Mouse (Mus musculus) frontal cortex, postnatal 14 days (tissue): ENCODE measurements around the gene Tnnt3.

Experiments
- DNase-seq, 2 experiments: peaks; one replicate each; pipeline ENCODE4 v3.0.0; 2022; ENCODE audit warnings: low spot score in 2 of 2

Gene Tnnt3

DNA sequence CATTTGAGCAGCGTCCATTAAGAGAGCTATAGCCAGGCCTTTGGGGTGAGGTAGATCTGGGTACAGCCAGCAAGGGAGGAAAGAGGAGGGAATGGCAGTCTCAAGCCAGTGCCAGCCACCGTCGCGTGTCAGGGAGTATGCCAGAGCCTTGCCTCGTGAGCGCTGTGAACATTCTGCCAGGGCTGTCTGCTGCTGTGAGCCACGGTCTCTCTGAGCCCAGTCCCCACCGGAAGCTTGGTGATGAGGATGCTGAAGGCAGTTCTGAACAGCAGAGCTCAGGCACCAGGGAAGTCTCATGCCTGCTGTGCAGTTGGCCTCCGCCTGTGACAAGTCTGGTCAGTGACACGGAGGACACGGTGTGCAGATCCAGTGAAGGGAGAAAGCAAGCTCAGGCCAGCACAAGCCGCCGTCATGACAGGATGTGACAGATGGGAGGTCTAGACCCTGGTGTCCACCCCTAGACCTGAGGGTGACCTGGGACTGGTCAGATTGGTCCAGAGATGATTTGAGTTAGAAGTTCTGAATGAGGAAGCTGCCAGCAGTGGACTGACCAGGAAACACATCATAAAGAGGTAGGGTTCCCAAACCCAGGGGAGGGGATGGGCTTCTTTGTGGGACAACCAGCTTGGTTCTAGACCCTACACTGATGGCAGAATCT, 21.7 kb upstream of the Tnnt3 start:
- no peak for DNase-seq

GRCm38 (mm10) chr7:142478001-142478400, 20.6 kb upstream of the Tnnt3 start:
- no peak for DNase-seq

GRCm38 (mm10) chr7:142478574-142478973, 20.1 kb upstream of the Tnnt3 start:
- DNase-seq = no peak

DNA sequence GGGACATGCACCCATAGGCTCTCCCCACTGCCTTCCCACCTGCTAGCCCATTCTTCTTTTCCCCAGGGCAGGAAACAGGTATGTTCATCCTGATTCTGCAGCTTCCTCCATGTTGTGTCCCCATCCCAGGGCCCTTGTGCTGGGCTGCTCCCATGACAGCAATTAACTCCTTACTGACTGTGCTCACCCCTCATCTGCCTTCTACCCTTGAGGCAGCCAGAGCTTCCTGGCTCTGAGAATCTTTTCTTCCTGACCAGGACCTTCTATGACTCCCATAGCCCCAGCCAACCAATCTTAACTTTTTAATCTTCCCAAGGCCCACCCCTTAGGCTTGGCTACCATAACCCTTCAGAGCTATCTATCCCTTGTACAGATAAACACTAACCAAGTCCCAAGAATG, 19.3 kb upstream of the Tnnt3 start:
- no peak for DNase-seq

DNA sequence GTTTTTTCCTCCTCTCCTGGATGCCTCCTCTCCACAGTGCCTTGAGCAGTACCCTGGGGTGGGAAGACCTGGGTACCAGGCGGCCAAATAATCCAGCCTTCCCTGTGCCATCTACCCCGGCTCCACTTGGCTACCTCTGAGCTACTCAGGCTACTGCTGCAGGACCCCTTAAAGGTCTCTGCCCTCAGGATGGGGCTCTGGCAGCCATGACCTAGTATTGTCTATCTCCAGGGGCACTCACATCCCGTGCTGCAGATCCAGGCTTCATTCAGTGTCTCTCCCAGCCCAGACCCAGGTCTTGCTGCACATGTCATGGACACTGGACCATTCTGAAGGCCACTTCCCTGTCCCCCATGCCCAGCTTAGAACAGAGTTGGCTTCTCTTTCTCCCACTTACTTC, 18.8 kb upstream of the Tnnt3 start:
- no peak for DNase-seq

GRCm38 (mm10) chr7:142480661-142481060, 18.0 kb upstream of the Tnnt3 start:
- DNase-seq = no peak

- DNase-seq = no peak
Observed at GRCm38 (mm10) chr7:142481186-142481567, 17.5 kb upstream of the Tnnt3 start.

DNA sequence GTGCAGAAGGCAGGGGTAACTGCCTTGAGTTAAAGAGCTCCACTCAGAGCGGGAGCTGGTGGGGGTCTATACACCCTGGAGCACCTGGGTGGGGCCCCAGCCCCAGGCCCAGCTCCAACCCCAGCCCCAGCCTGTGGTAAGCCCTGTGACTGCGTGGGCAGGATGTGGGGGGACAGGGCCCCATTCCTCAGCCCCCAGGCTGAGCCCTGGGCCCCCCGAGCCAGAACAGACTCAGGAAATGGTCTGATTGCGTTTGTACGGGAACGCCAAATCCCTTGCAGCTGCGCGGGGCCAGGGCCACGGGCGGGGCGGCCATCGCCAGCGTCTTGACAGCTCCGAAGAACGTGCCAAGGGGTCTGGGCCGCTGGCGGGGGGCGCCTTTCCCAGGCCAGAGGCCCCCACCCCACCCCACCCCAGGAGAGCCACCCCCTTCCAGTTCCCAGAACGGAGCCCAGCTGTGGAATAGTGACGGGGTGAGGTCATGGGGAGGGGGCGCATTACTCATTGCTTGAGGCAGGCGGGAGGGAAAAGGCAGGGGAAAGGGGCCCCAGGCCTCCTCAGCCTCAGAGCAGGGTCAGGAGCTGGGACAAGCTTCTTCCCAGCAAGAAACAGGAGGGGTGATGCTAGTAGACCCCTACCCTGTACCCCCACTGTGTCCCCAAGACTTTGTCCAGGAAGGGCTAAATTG, 16.9 kb upstream of the Tnnt3 start:
- DNase-seq = no peak

DNA sequence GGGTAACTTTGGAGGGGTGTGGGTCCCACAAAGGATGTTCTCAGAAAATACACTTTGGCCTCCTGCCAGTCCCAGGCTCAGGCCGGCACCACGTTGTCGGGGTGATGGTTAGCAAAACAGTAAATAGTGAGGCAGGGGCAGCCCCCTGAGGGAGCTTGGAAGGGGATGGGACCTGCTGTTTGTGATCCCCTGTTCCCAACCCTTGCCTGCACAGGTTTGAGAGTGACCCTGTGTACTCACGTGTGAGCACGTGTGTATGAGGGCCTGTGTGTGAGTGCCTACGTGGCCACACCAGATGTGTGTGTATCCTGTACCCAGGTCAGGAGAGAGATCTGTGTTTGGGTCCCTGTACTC, 16.4 kb upstream of the Tnnt3 start:
- no peak for DNase-seq

GRCm38 (mm10) chr7:142483136-142483535, 15.5 kb upstream of the Tnnt3 start:
- DNase-seq = no peak

- DNase-seq = no peak
Observed at GRCm38 (mm10) chr7:142484780-142485179, 13.9 kb upstream of the Tnnt3 start.

DNA sequence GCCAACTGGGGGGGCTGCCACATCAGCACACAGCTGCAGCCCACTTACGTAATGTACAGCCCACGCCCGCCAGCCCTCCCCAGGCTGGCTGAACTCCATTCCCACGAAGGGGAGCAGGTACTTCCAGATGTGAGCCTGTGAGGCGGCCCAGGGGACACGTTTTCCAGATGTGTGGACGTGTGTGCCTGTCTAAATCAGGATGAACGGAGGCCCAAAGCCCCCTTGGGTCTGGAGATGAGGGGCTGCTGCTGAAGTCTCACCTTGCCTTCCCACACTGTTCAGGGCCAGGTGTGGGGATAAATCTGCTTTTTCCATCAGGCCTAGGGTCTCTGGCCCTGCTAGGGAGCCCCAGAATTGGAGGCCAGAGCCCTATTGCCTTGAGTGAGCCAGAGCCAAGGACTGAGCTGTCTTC, 11.9 kb upstream of the Tnnt3 start:
- DNase-seq = no peak

GRCm38 (mm10) chr7:142487341-142487859, 11.2 kb upstream of the Tnnt3 start:
- peak in 1 of 2 experiments; percentile 27 for DNase-seq

DNA sequence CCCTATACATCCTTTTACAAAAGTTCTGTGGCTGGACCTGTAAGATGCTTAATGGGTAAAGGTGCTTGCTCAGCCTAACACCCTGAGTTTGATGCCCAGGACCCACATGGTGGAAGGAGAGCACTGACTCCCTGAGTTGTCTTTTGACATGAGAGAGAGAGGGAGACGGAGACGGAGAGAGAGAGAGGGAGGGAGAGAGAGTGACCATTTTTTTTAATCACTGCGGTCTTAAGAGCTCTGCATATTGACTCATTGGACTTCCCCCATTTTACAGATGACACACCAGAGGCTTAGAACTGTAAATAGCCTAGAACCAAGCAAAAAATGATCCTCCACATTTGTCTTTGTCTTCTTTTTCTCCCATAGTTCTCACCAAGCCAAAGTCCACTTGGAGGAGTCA, 10.6 kb upstream of the Tnnt3 start:
- DNase-seq = no peak

DNA sequence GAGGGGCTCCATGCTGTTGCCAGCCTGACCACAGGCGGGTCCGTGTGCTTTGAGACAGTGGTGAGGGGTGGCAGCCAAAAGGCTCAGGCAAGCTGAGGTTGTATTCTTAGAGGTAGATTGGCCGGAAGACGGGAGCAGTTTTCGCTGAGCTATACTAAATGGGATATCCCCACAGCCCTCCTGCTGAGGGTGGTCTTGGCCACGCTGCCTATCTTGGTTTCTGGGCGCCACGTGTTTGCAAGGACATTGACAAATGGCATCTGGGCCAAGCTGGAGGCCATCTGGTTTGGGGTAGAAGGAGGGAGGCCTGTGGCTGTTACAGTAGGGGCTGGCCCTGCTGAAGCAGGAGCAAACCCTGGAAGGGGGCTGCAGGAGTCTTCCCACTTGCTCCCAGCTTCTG, 5.1 kb upstream of the Tnnt3 start:
- DNase-seq = no peak

- no peak for DNase-seq
Observed at GRCm38 (mm10) chr7:142496158-142496557, 2.5 kb upstream of the Tnnt3 start.

DNA sequence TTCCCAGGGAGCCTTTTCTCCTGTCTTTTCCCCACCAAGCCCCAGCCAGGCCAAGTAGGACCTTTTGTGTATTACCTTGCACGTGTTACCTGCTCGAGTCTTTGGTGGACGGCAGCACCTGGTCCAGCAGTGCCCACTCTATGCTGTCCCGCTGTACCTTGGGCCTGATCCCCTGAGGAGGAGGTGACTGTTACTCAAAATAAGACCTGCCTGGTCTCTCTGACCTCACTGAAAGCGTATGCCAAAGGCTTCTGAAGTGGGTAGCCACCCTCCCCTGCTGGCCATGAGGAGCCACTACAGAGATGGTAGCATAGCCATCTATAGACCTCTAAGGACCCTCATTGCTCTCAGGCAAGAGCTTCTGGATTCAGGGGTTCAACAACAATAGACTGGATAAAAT, 1.8 kb upstream of the Tnnt3 start:
- no peak for DNase-seq

DNA sequence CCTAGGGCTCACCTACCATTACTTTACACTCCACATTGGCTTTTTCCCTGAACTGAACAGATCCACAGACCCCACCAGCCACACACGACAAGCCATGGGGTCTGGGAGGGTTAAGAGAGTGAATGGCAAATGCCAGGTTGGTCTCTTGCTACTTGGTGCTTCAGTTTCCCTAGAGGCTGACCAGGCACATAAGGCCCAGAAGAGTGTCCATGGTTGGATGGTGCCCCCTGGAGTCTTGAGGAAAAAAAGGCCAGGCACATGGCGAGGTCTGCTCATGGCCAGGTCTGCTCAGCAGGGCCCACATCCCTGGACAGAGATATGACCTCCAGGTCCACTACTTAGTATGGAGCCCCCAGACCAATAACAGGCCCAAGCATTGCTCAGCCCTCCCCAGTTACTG, 861 bp upstream of the Tnnt3 start:
- no peak for DNase-seq

GRCm38 (mm10) chr7:142499010-142499721, 530 bp downstream of the Tnnt3 start:
- no peak for DNase-seq

DNA sequence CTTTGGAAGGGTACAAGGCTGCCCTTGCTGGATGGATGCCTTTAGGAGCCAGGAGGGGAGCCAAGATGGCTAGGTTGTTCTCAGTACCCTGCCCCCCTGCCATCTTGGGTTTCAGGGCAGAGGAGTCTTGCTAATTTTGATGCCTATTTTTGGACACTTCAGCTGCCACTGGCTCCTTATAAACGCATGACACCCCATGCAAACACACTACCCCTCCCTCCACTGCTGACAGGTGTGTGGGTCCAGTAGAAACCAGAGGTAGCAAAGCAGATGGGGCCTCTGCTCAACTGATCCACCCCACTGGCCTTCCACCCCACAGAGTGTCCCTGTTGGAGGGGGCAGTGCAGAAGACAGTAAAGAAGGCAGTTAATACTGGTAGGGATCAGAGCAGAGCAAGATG, 1.4 kb downstream of the Tnnt3 start:
- no peak for DNase-seq

DNA sequence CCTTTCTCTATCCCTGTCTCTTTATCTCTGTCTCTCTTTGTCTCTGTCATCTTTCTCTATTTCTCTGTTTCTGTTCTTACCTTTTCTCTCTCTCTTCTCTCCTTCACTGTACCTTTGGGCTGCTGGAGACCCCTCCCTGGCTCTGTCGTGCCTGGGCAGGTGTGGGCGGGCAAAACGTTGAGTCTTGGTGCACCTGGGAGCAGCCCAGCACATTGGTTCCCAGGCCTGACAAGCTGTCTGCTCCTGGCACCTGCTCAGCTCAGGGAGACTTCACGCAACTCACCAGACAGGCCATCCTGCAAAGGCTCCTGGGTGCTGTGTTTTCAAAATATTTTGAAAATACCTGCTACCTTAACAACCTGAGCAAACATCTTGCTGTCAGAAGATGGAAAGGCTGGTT, 4.6 kb downstream of the Tnnt3 start:
- no peak for DNase-seq

GRCm38 (mm10) chr7:142505942-142506341, 7.3 kb downstream of the Tnnt3 start:
- DNase-seq = no peak

GRCm38 (mm10) chr7:142506501-142506900, 7.9 kb downstream of the Tnnt3 start:
- DNase-seq = no peak
